8 mouse cellular contexts compared by ENCODE assay signal in genomic region chr2:180791674-180792073, GRCm38 (mm10). TPM values are rescaled to one million over a fixed set of nuclear protein-coding genes. Genes with fewer than 3 reads are reported as not detected.
A peak's percentile ranks its signal among the peaks of the same experiment; 100 is the strongest.
DNase-seq lines count a peak whose midpoint lies in the region; ATAC-seq and TF ChIP-seq lines count a peak whose summit lies in the region.

No protein-coding gene starts in this region.

- no peak overlapping the region for H3K9ac ChIP-seq in forebrain, embryonic 12.5 days
- no peak overlapping the region for H3K9ac ChIP-seq in forebrain, embryonic 16.5 days (replicated peaks; ENCODE audit: low read depth, low read length)
- no peak overlapping the region for H3K9ac ChIP-seq in liver, postnatal 0 days (replicated peaks)

- H3K4me1 ChIP-seq in forebrain, embryonic 12.5 days, result peaks cover 25% of the 10 kb centered on the region
- peaks cover 28% of the 10 kb centered on the region for H3K4me1 ChIP-seq in forebrain, embryonic 16.5 days (replicated peaks; ENCODE audit: control insufficient read depth, insufficient read depth, low read length)
- H3K4me1 ChIP-seq in thymus, adult 2 months (replicated peaks; ENCODE audit: control insufficient read depth, insufficient read depth, low read length), result no peaks in the 10 kb centered on the region
- no peaks in the 10 kb centered on the region for H3K4me1 ChIP-seq in liver, postnatal 0 days (ENCODE audit: insufficient read depth)

- DNase-seq in thymus, adult 2 months, result peak; percentile 50
- DNase-seq in thymus, adult 18-20 months, result no peak
- DNase-seq in cerebellum, postnatal 36 days, result peak; percentile 76
- peak; percentile 47 for DNase-seq in kidney, postnatal 14 days
- peak; percentile 51 for DNase-seq in liver, postnatal 0 days
- peak; percentile 55 for DNase-seq in splenic B cell, adult 2 months (ENCODE audit: low read depth, low spot score)

- peak; percentile 33; the same call in 1 of the 2 replicates for ATAC-seq in forebrain, embryonic 12.5 days (ENCODE audit: low FRiP score)
- ATAC-seq in forebrain, embryonic 16.5 days, result no peak
- ATAC-seq in liver, postnatal 0 days, result no peak

- TF ChIP-seq EP300 in liver, postnatal 0 days (IDR thresholded peaks at IDR 0.05; ENCODE audit: low read depth), result no peak

- no peak for TF ChIP-seq POLR2A in thymus, adult 2 months (IDR thresholded peaks at IDR 0.05; ENCODE audit: control insufficient read depth, extremely low read depth, insufficient read depth, low read length, poor library complexity)

- no peaks in the 10 kb centered on the region for H3K36me3 ChIP-seq in forebrain, embryonic 12.5 days (replicated peaks)
- H3K36me3 ChIP-seq in forebrain, embryonic 16.5 days (ENCODE audit: control insufficient read depth, insufficient read depth), result no peaks in the 10 kb centered on the region
- H3K36me3 ChIP-seq in thymus, adult 2 months (ENCODE audit: control insufficient read depth, insufficient read depth, low read length), result no peaks in the 10 kb centered on the region
- no peaks in the 10 kb centered on the region for H3K36me3 ChIP-seq in liver, postnatal 0 days (replicated peaks; ENCODE audit: insufficient read depth, low read length)
- H3K36me3 ChIP-seq in splenic B cell, adult 2 months (ENCODE audit: control insufficient read depth, insufficient read depth, low read length, poor library complexity, severe bottlenecking), result no peaks in the 10 kb centered on the region

- H3K27me3 ChIP-seq in forebrain, embryonic 12.5 days, result peaks cover 40% of the 10 kb centered on the region
- no peaks in the 10 kb centered on the region for H3K27me3 ChIP-seq in forebrain, embryonic 16.5 days (replicated peaks; ENCODE audit: control insufficient read depth, insufficient read depth, low read length)
- no peaks in the 10 kb centered on the region for H3K27me3 ChIP-seq in thymus, adult 2 months (ENCODE audit: control insufficient read depth, insufficient read depth, low read length)
- H3K27me3 ChIP-seq in liver, postnatal 0 days (ENCODE audit: insufficient read depth, low read length), result 0 out of 2 replicates have a peak, but pooled peaks cover 2% of the 10 kb centered on the region
- no peaks in the 10 kb centered on the region for H3K27me3 ChIP-seq in splenic B cell, adult 2 months (ENCODE audit: control insufficient read depth, insufficient read depth, low read length, poor library complexity, severe bottlenecking)

- WGBS in forebrain, embryonic 12.5 days, result 47% methylated on average over 4 of the region's 4 CpGs
- 39% methylated on average over 4 of the region's 4 CpGs for WGBS in forebrain, embryonic 16.5 days
- 43% methylated on average over 4 of the region's 4 CpGs for WGBS in thymus, adult 2 months
- 44% methylated on average over 4 of the region's 4 CpGs for WGBS in liver, postnatal 0 days (ENCODE audit: insufficient replicate concordance)

- no peak overlapping the region for H3K27ac ChIP-seq in forebrain, embryonic 12.5 days
- H3K27ac ChIP-seq in forebrain, embryonic 16.5 days (ENCODE audit: low read length), result no peak overlapping the region
- no peak overlapping the region for H3K27ac ChIP-seq in thymus, adult 2 months (ENCODE audit: control insufficient read depth, insufficient read depth, low read length)
- H3K27ac ChIP-seq in liver, postnatal 0 days (ENCODE audit: low read depth), result no peak overlapping the region

- H3K9me3 ChIP-seq in forebrain, embryonic 12.5 days, result no peaks in the 10 kb centered on the region
- no peaks in the 10 kb centered on the region for H3K9me3 ChIP-seq in forebrain, embryonic 16.5 days (ENCODE audit: control insufficient read depth, low read length)
- H3K9me3 ChIP-seq in liver, postnatal 0 days (ENCODE audit: low read length), result no peaks in the 10 kb centered on the region

- peak; percentile 67; the same call in 1 of the 2 replicates for TF ChIP-seq CTCF in thymus, adult 2 months (IDR thresholded peaks at IDR 0.05; ENCODE audit: borderline replicate concordance, control insufficient read depth, extremely low read depth, insufficient read depth, low read length, poor library complexity)
- peak; percentile 79 for TF ChIP-seq CTCF in liver, postnatal 0 days (IDR thresholded peaks at IDR 0.05; ENCODE audit: low read depth)

- H3K4me3 ChIP-seq in forebrain, embryonic 12.5 days (replicated peaks), result no peak overlapping the region
- no peak overlapping the region for H3K4me3 ChIP-seq in forebrain, embryonic 16.5 days (replicated peaks; ENCODE audit: low read length)
- no peak overlapping the region for H3K4me3 ChIP-seq in thymus, adult 2 months (ENCODE audit: control insufficient read depth, insufficient read depth, low read length)
- H3K4me3 ChIP-seq in liver, postnatal 0 days (ENCODE audit: low read depth, low read length), result no peak overlapping the region

- no peak overlapping the region for H3K4me2 ChIP-seq in forebrain, embryonic 12.5 days
- H3K4me2 ChIP-seq in forebrain, embryonic 16.5 days (ENCODE audit: low read length), result no peak overlapping the region
- H3K4me2 ChIP-seq in liver, postnatal 0 days (ENCODE audit: low read depth, low read length), result no peak overlapping the region

RNA-seq across cellular contexts. Expression of gene Bhlhe23, which starts 15.0 kb away (rescaled TPM):
- polyA plus RNA-seq in forebrain, embryonic 12.5 days (2016; fragmentation: Nextera tagmentation; extraction: Ambion mirVana), result 1.3 and 3.2 TPM in 2 replicates
- 0.13 and 0.75 TPM in 2 replicates for polyA plus RNA-seq in forebrain, embryonic 16.5 days (2015; fragmentation: Nextera tagmentation; extraction: Ambion mirVana)
- polyA plus RNA-seq in thymus, adult 2 months (2012; rRNA removed), result 0.16 and 0.46 TPM in 2 replicates
- polyA plus RNA-seq in liver, postnatal 0 days (2015; fragmentation: Nextera tagmentation; extraction: Ambion mirVana), result not detected in 2 replicates

Comparison
In these comparisons a context has a peak if more than half of its experiments do, and no peak if none do; other contexts are left out.
1. DNase-seq: peak in thymus, adult 2 months (single experiment), cerebellum, postnatal 36 days (2 of 2), kidney, postnatal 14 days (single experiment), liver, postnatal 0 days (single experiment) and splenic B cell, adult 2 months (single experiment); none in thymus, adult 18-20 months (0 of 2).